Mouse (Mus musculus) lung, postnatal 0 days (tissue): ENCODE measurements at regions not wholly inside any gene's neighbourhood (a gene's known extent, or its start where the extent isn't known, plus 50 kb on each side); places are given as distances from the start of the nearest gene placed in this dataset.

Experiments used
- ATAC-seq: fragments of 200-750 bp; cut with Nextera tagmentation; 2 replicates; pipeline ENCODE4 v1.8.0; 2017; ENCODE audit warnings: moderate library complexity
- DNase-seq: peaks from one replicate; pipeline ENCODE4 v3.0.0-alpha.2; 2016; ENCODE audit warnings: low spot score
- H3K27ac ChIP-seq: fragments of 300-500 bp; sonication (generic); 2 replicates; pipeline ENCODE4 v1.5.1; 2014; ENCODE audit warnings: antibody characterized with exemption, mild to moderate bottlenecking, low read length, mixed read lengths
- H3K27me3 ChIP-seq: fragments of 300-500 bp; sonication (generic); replicated peaks from 2 replicates; pipeline ENCODE4 v1.6.1; 2014; ENCODE audit warnings: low read length, mixed read lengths; ENCODE audit not compliant: insufficient read depth
- H3K36me3 ChIP-seq: fragments of 300-500 bp; sonication (generic); 2 replicates; pipeline ENCODE4 v1.6.1; 2014; ENCODE audit warnings: low read length, mixed read lengths; ENCODE audit not compliant: insufficient read depth
- H3K4me1 ChIP-seq: fragments of 300-500 bp; sonication (generic); 2 replicates; pipeline ENCODE4 v1.6.1; 2014; ENCODE audit warnings: antibody characterized with exemption, low read depth, low read length, mixed read lengths; ENCODE audit not compliant: insufficient read depth
- H3K4me2 ChIP-seq: fragments of 300-500 bp; sonication (generic); replicated peaks from 2 replicates; pipeline ENCODE4 v1.6.1; 2014; ENCODE audit warnings: low read depth, mild to moderate bottlenecking, low read length, moderate library complexity, mixed read lengths
- H3K4me3 ChIP-seq: fragments of 300-500 bp; sonication (generic); 2 replicates; pipeline ENCODE4 v1.5.1; 2014; ENCODE audit warnings: low read depth, low read length
- H3K9ac ChIP-seq: fragments of 300-500 bp; sonication (generic); replicated peaks from 2 replicates; pipeline ENCODE4 v1.6.1; 2014; ENCODE audit warnings: low read depth, mild to moderate bottlenecking
- H3K9me3 ChIP-seq: fragments of 300-500 bp; sonication (generic); 2 replicates; pipeline ENCODE4 v1.6.1; 2016; ENCODE audit warnings: low read length, mixed read lengths
- CTCF ChIP-seq: IDR thresholded peaks from 2 replicates; pipeline ENCODE4 v1.5.1; 2016; ENCODE audit warnings: antibody characterized with exemption, mild to moderate bottlenecking
- EP300 ChIP-seq: IDR thresholded peaks from 2 replicates; pipeline ENCODE4 v1.6.1; 2016; ENCODE audit warnings: antibody characterized with exemption, mild to moderate bottlenecking, control low read depth
- WGBS: fragments of 180-500 bp; shearing (Covaris S2); extraction: QIAGEN DNeasy Blood & Tissue Kit; methylation state at CpG from one replicate; pipeline ENCODE4 v1.1.7; 2014; 5-methylcytosine and 5-hydroxymethylcytosine counted together

- Histone ChIP-seq H3K4me1 (no peaks in the 10 kb centered on the region), H3K9ac (no peak overlapping the region)
- peak; percentile 31 for DNase-seq
These were observed 228.7 kb downstream of the Bcor start for GRCm38 (mm10) chrX:11931432-11931831.

GRCm38 (mm10) chrX:11935337-11935736 is 224.8 kb downstream of the Bcor start:
- WGBS, result 30% methylated on average over 5 of the region's 5 CpGs
- TF ChIP-seq CTCF (no peak), EP300 (no peak)
- peak; percentile 45 for DNase-seq
- Histone ChIP-seq H3K4me1 (no peaks in the 10 kb centered on the region), H3K36me3 (no peaks in the 10 kb centered on the region), H3K4me2 (no peak overlapping the region), H3K27me3 (no peaks in the 10 kb centered on the region), H3K4me3 (no peak overlapping the region), H3K9ac (no peak overlapping the region), H3K27ac (no peak overlapping the region), H3K9me3 (no peaks in the 10 kb centered on the region)
- peak; percentile 54 for ATAC-seq

More at GRCm38 (mm10) chrX:11931432-11931831, 228.7 kb downstream of the Bcor start:
- Histone ChIP-seq H3K27me3 (no peaks in the 10 kb centered on the region), H3K27ac (no peak overlapping the region), H3K4me2 (no peak overlapping the region), H3K9me3 (no peaks in the 10 kb centered on the region), H3K4me3 (no peak overlapping the region), H3K36me3 (no peaks in the 10 kb centered on the region)
- peak; percentile 43; the same call in 1 of the 2 replicates for ATAC-seq
- WGBS, result 36% methylated on average over 9 of the region's 9 CpGs
- TF ChIP-seq EP300, result no peak
- TF ChIP-seq CTCF, result no peak

GRCm38 (mm10) chrX:11940246-11940645 is 219.9 kb downstream of the Bcor start:
- Histone ChIP-seq H3K27me3 (no peaks in the 10 kb centered on the region), H3K9me3 (no peaks in the 10 kb centered on the region), H3K27ac (no peak overlapping the region), H3K9ac (no peak overlapping the region), H3K36me3 (no peaks in the 10 kb centered on the region), H3K4me1 (no peaks in the 10 kb centered on the region), H3K4me3 (no peak overlapping the region), H3K4me2 (no peak overlapping the region)
- 55% methylated on average over 2 of the region's 2 CpGs for WGBS
- TF ChIP-seq EP300 (no peak), CTCF (no peak)
- ATAC-seq, result no peak
- DNase-seq, result no peak

- Histone ChIP-seq H3K4me1 (no peaks in the 10 kb centered on the region), H3K4me2 (no peak overlapping the region), H3K36me3 (no peaks in the 10 kb centered on the region), H3K4me3 (no peak overlapping the region), H3K27ac (no peak overlapping the region), H3K9me3 (no peaks in the 10 kb centered on the region), H3K9ac (no peak overlapping the region), H3K27me3 (no peaks in the 10 kb centered on the region)
- TF ChIP-seq CTCF (no peak), EP300 (no peak)
- DNase-seq (peak; percentile 42), ATAC-seq (peak; percentile 61)
- 22% methylated on average over 10 of the region's 10 CpGs for WGBS
These were observed 216.8 kb downstream of the Bcor start for GRCm38 (mm10) chrX:11943367-11943766.

- TF ChIP-seq CTCF (no peak), EP300 (no peak)
- Histone ChIP-seq H3K4me3 (no peak overlapping the region), H3K36me3 (no peaks in the 10 kb centered on the region), H3K4me2 (no peak overlapping the region), H3K27me3 (no peaks in the 10 kb centered on the region), H3K27ac (no peak overlapping the region), H3K9me3 (no peaks in the 10 kb centered on the region), H3K9ac (no peak overlapping the region), H3K4me1 (no peaks in the 10 kb centered on the region)
- WGBS, result 34% methylated on average over 6 of the region's 6 CpGs
- ATAC-seq (no peak), DNase-seq (no peak)
These were observed 215.6 kb downstream of the Bcor start for GRCm38 (mm10) chrX:11944574-11944973.

- Histone ChIP-seq H3K27me3 (no peaks in the 10 kb centered on the region), H3K27ac (no peak overlapping the region), H3K9me3 (no peaks in the 10 kb centered on the region), H3K4me3 (no peak overlapping the region), H3K36me3 (no peaks in the 10 kb centered on the region), H3K4me1 (no peaks in the 10 kb centered on the region), H3K9ac (no peak overlapping the region), H3K4me2 (no peak overlapping the region)
- DNase-seq (no peak), ATAC-seq (no peak)
- 67% methylated on average over 1 of the region's 1 CpGs for WGBS
- TF ChIP-seq EP300 (no peak), CTCF (no peak)
These were observed 214.9 kb downstream of the Bcor start for GRCm38 (mm10) chrX:11945280-11945679.

GRCm38 (mm10) chrX:11952193-11952592 is 208.0 kb downstream of the Bcor start:
- Histone ChIP-seq H3K4me3 (no peak overlapping the region), H3K27ac (no peak overlapping the region), H3K9me3 (no peaks in the 10 kb centered on the region), H3K4me1 (no peaks in the 10 kb centered on the region), H3K9ac (no peak overlapping the region), H3K27me3 (no peaks in the 10 kb centered on the region), H3K4me2 (no peak overlapping the region), H3K36me3 (no peaks in the 10 kb centered on the region)
- ATAC-seq (peak; percentile 70), DNase-seq (peak; percentile 73)
- no peak for TF ChIP-seq EP300
- no peak for TF ChIP-seq CTCF
- WGBS, result 21% methylated on average over 2 of the region's 2 CpGs
